Mouse (Mus musculus): ENCODE results near the gene Cdh6.

- no peak for TF ChIP-seq CTCF (IDR thresholded peaks at IDR 0.05; ENCODE audit: low read depth, low read length)
- TF ChIP-seq POLR2A (IDR thresholded peaks at IDR 0.05; ENCODE audit: extremely low read depth, insufficient read depth, low read length) = no peak
These were observed 17.7 kb downstream of the Cdh6 start for GRCm38 (mm10) chr15:13155820-13156219.

All from liver, adult 2 months (tissue).